Comparison of ENCODE assay signal across 28 mouse cellular contexts in the genomic region with DNA sequence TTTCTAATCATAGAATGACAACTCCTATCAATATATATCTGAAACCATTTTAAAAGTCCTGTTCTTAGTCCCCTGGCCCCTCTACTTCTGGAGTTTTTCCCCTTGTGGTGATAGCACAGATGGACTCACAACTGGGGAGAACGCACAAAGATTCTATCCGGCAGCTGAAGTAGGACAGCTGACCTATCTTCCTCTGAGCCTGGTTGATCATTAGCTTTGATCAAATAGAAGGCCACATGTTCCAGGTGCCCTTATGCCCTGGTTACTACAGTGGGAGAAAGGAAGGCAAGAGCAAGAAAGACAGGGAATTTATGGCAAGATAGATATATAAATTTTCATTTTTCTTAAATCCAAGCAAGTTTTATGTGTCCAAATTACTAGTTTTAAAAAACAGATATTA.
DNase-seq lines count a peak whose midpoint lies in the region; ATAC-seq lines count a peak whose summit lies in the region.
"Had no signal": no experiment of that assay in that cellular context is flagged by ENCODE, and none has a peak within 500 bp of the region (broad histone marks: within the 10 kb centered on the region; RNA-seq: fewer than 3 reads in every experiment).

No protein-coding gene starts in this region.

- no peaks in the 10 kb centered on the region for H3K4me1 ChIP-seq in intestine, embryonic 15.5 days (replicated peaks)
- H3K4me1 ChIP-seq in liver, embryonic 11.5 days (replicated peaks; ENCODE audit: control insufficient read depth, insufficient read depth, low read length): no peaks in the 10 kb centered on the region
- H3K4me1 ChIP-seq in liver, embryonic 16.5 days (ENCODE audit: control insufficient read depth, low read depth, low read length): no peaks in the 10 kb centered on the region; the same call in 1 of the 2 replicates
- H3K4me1 ChIP-seq: embryonic facial prominence, embryonic 13.5 days; heart, embryonic 12.5 days; megakaryocyte, embryonic 14.5 days; midbrain, embryonic 12.5 days; neural tube, embryonic 12.5 days had no signal

- H3K27me3 ChIP-seq in intestine, embryonic 15.5 days (replicated peaks): no peaks in the 10 kb centered on the region
- no peaks in the 10 kb centered on the region for H3K27me3 ChIP-seq in liver, embryonic 11.5 days (replicated peaks; ENCODE audit: control insufficient read depth, insufficient read depth, low read length)
- H3K27me3 ChIP-seq in liver, embryonic 16.5 days (ENCODE audit: control insufficient read depth, insufficient read depth, low read depth, low read length): no peaks in the 10 kb centered on the region
- H3K27me3 ChIP-seq: embryonic facial prominence, embryonic 13.5 days; heart, embryonic 12.5 days; megakaryocyte, embryonic 14.5 days; midbrain, embryonic 12.5 days; neural tube, embryonic 12.5 days had no signal

- H3K27ac ChIP-seq in intestine, embryonic 15.5 days: no peak overlapping the region
- no peak overlapping the region for H3K27ac ChIP-seq in liver, embryonic 11.5 days (ENCODE audit: low read depth, low read length)
- no peak overlapping the region; the same call in 1 of the 2 replicates for H3K27ac ChIP-seq in liver, embryonic 16.5 days (ENCODE audit: low read length)
- H3K27ac ChIP-seq: embryonic facial prominence, embryonic 13.5 days; heart, adult 2 months; hindbrain, embryonic 14.5 days; midbrain, embryonic 12.5 days; neural tube, embryonic 12.5 days; stomach, postnatal 0 days had no signal

- no peak overlapping the region for H3K4me2 ChIP-seq in intestine, embryonic 15.5 days (replicated peaks)
- no peak overlapping the region for H3K4me2 ChIP-seq in liver, embryonic 11.5 days
- no peak overlapping the region for H3K4me2 ChIP-seq in liver, embryonic 16.5 days (ENCODE audit: low read depth, low read length)
- H3K4me2 ChIP-seq: embryonic facial prominence, embryonic 13.5 days; heart, embryonic 12.5 days; hindbrain, embryonic 14.5 days; midbrain, embryonic 12.5 days; neural tube, embryonic 12.5 days had no signal

- DNase-seq in kidney, adult 9 months: peak; percentile 43
- DNase-seq in kidney, postnatal 4 days: no peak
- no peak for DNase-seq in liver, embryonic 11.5 days (ENCODE audit: low spot score)
- no peak for DNase-seq in urinary bladder, postnatal 10 days (ENCODE audit: low spot score)
- no peak for DNase-seq in layer of hippocampus, adult 11-12 months (ENCODE audit: low spot score)
- DNase-seq: adrenal gland, postnatal 25 days; cerebellum, adult 11-12 months; cerebellum, postnatal 10 days; forebrain, postnatal 0 days; heart, adult 2 months; heart, postnatal 4 days; lung, adult 18-20 months; lung, postnatal 4 days; right cerebral cortex, adult 18-20 months; spleen, adult 18-20 months; thymus, adult 2 months had no signal

- H3K9me3 ChIP-seq in intestine, embryonic 15.5 days: no peaks in the 10 kb centered on the region
- H3K9me3 ChIP-seq in liver, embryonic 11.5 days (ENCODE audit: control insufficient read depth, low read length): no peaks in the 10 kb centered on the region
- no peaks in the 10 kb centered on the region for H3K9me3 ChIP-seq in liver, embryonic 16.5 days (replicated peaks; ENCODE audit: control insufficient read depth, low read length)
- H3K9me3 ChIP-seq: embryonic facial prominence, embryonic 13.5 days; heart, embryonic 12.5 days; megakaryocyte, embryonic 14.5 days; midbrain, embryonic 12.5 days; neural tube, embryonic 12.5 days had no signal

- peak; percentile 92 for ATAC-seq in intestine, embryonic 15.5 days
- ATAC-seq in liver, embryonic 11.5 days (replicated peaks; ENCODE audit: low FRiP score): peak; percentile 66; the same call in 1 of the 2 replicates
- ATAC-seq in liver, embryonic 16.5 days (ENCODE audit: low read depth): peak; percentile 88
- ATAC-seq: CD4-positive, CD25-positive, alpha-beta regulatory T cell, adult 4 months; forebrain, postnatal 0 days; lung, postnatal 0 days had no signal

- no peaks in the 10 kb centered on the region for H3K36me3 ChIP-seq in intestine, embryonic 15.5 days
- H3K36me3 ChIP-seq in liver, embryonic 11.5 days (ENCODE audit: control insufficient read depth, insufficient read depth, low read length): no peaks in the 10 kb centered on the region
- H3K36me3 ChIP-seq in liver, embryonic 16.5 days (ENCODE audit: control insufficient read depth, insufficient read depth): no peaks in the 10 kb centered on the region
- H3K36me3 ChIP-seq: embryonic facial prominence, embryonic 13.5 days; heart, embryonic 12.5 days; midbrain, embryonic 12.5 days; neural tube, embryonic 12.5 days had no signal

- no peak overlapping the region for H3K4me3 ChIP-seq in intestine, embryonic 15.5 days (replicated peaks)
- no peak overlapping the region for H3K4me3 ChIP-seq in liver, embryonic 11.5 days (ENCODE audit: low read depth, low read length)
- no peak overlapping the region for H3K4me3 ChIP-seq in liver, embryonic 16.5 days (ENCODE audit: low read depth, low read length)
- H3K4me3 ChIP-seq: embryonic facial prominence, embryonic 13.5 days; heart, adult 2 months; heart, embryonic 12.5 days; megakaryocyte, embryonic 14.5 days; midbrain, embryonic 12.5 days; myocyte; neural tube, embryonic 12.5 days had no signal

- 56% methylated on average over 2 of the region's 2 CpGs for WGBS in intestine, embryonic 15.5 days
- 81% methylated on average over 2 of the region's 2 CpGs for WGBS in liver, embryonic 11.5 days
- 57% methylated on average over 2 of the region's 2 CpGs for WGBS in liver, embryonic 16.5 days (ENCODE audit: insufficient replicate concordance)

- no peak overlapping the region for H3K9ac ChIP-seq in intestine, embryonic 15.5 days
- H3K9ac ChIP-seq in liver, embryonic 11.5 days (ENCODE audit: low read depth, low read length): no peak overlapping the region
- no peak overlapping the region for H3K9ac ChIP-seq in liver, embryonic 16.5 days (ENCODE audit: low read depth, low read length)
- H3K9ac ChIP-seq: embryonic facial prominence, embryonic 13.5 days; forebrain, postnatal 0 days; heart, embryonic 12.5 days; hindbrain, embryonic 14.5 days; midbrain, embryonic 12.5 days; neural tube, embryonic 12.5 days had no signal
